Mouse (Mus musculus) testis, postnatal 10 days (tissue): ENCODE results near the gene Swap70.
A peak's percentile ranks its signal among the peaks of the same experiment; 100 is the strongest.

Source experiments
- DNase-seq: peaks from one replicate; pipeline ENCODE4 v3.0.0; 2021; ENCODE audit warnings: low spot score

Gene Swap70

GRCm38 (mm10) chr7:110237837-110238451, 16.4 kb downstream of the Swap70 start:
- DNase-seq = no peak

GRCm38 (mm10) chr7:110239590-110239989, 18.1 kb downstream of the Swap70 start:
- DNase-seq = no peak

GRCm38 (mm10) chr7:110241472-110242289, 20.2 kb downstream of the Swap70 start:
- DNase-seq = no peak

GRCm38 (mm10) chr7:110242290-110242581, 20.7 kb downstream of the Swap70 start:
- no peak for DNase-seq

GRCm38 (mm10) chr7:110245128-110245527, 23.6 kb downstream of the Swap70 start:
- peak; percentile 45 for DNase-seq

- no peak for DNase-seq
These were observed 25.0 kb downstream of the Swap70 start for GRCm38 (mm10) chr7:110246526-110246925.

GRCm38 (mm10) chr7:110247801-110248200, 26.3 kb downstream of the Swap70 start:
- no peak for DNase-seq

GRCm38 (mm10) chr7:110248677-110249076, 27.2 kb downstream of the Swap70 start:
- DNase-seq = no peak

- no peak for DNase-seq
These were observed 32.4 kb downstream of the Swap70 start for GRCm38 (mm10) chr7:110253861-110254260.

- no peak for DNase-seq
These were observed 32.9 kb downstream of the Swap70 start for GRCm38 (mm10) chr7:110254395-110254794.

GRCm38 (mm10) chr7:110257059-110257458, 35.5 kb downstream of the Swap70 start:
- no peak for DNase-seq

- DNase-seq = no peak
These were observed 36.9 kb downstream of the Swap70 start for GRCm38 (mm10) chr7:110258196-110258950.

GRCm38 (mm10) chr7:110259966-110260711, 38.6 kb downstream of the Swap70 start:
- DNase-seq = no peak

GRCm38 (mm10) chr7:110261807-110262206, 40.3 kb downstream of the Swap70 start:
- DNase-seq = no peak

GRCm38 (mm10) chr7:110262661-110263060, 41.1 kb downstream of the Swap70 start:
- DNase-seq = no peak

- no peak for DNase-seq
These were observed 42.0 kb downstream of the Swap70 start for GRCm38 (mm10) chr7:110263474-110263873.

- DNase-seq = peak; percentile 96
These were observed 44.3 kb downstream of the Swap70 start for GRCm38 (mm10) chr7:110265796-110266195.

GRCm38 (mm10) chr7:110267014-110267413, 45.5 kb downstream of the Swap70 start:
- no peak for DNase-seq

- DNase-seq = no peak
These were observed 46.5 kb downstream of the Swap70 start for GRCm38 (mm10) chr7:110267994-110268393.

- no peak for DNase-seq
These were observed 47.0 kb downstream of the Swap70 start for GRCm38 (mm10) chr7:110268511-110268910.

GRCm38 (mm10) chr7:110269777-110270176, 48.3 kb downstream of the Swap70 start:
- no peak for DNase-seq

- DNase-seq = no peak
These were observed 48.9 kb downstream of the Swap70 start for GRCm38 (mm10) chr7:110270455-110270854.
